Mouse (Mus musculus): ENCODE measurements around the gene Zmat1. TPM values are rescaled to one million over a fixed set of nuclear protein-coding genes. Genes with fewer than 3 reads are reported as not detected.

The Zmat1 gene
- 0.22 and 0.67 TPM in 2 replicates for polyA plus RNA-seq (2012; rRNA removed; ENCODE audit: low replicate concordance)

GRCm38 (mm10) chrX:135008720-135009470, at the start of gene Zmat1:
Zmat1 (minus strand) TSS chrX:135009209.

DNA sequence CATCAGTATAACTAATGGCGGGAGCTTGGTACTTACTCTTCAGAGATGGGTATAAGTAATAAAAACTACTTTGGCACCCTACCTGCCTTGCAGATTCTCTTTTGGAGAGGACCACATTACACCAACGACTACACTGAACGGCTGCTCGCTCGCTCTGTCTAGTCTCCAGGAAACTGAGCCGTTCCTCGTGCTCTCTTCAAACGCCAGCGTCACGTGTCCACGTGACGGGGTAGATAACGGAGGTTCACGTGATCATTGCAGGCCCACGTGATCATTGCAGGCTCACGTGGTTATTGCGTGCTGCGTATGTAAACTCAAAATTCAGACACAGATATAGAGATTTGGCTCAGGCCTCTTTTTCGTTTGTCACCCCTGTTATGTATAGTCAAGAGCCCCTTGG, 44.5 kb downstream of the Zmat1 start, which contains the start of gene Nxf2:
Gene Nxf2, minus strand, starts transcription at position 209 of the 400 bp plus-strand sequence.

Other genes with a start within 250 kb of the Zmat1 start
- 15.5 and 18.9 TPM in 2 replicates for gene Armcx2, start 200.0 kb downstream of the Zmat1 start, polyA plus RNA-seq (2012; rRNA removed; ENCODE audit: low replicate concordance)
- not detected in 2 replicates for gene Nxf2, start 44.5 kb downstream of the Zmat1 start, polyA plus RNA-seq (2012; rRNA removed; ENCODE audit: low replicate concordance)
- not detected in 2 replicates for gene Gm15023, start 168.4 kb upstream of the Zmat1 start, polyA plus RNA-seq (2012; rRNA removed; ENCODE audit: low replicate concordance)
- not detected in 2 replicates for gene Tceal6, start 201.5 kb upstream of the Zmat1 start, polyA plus RNA-seq (2012; rRNA removed; ENCODE audit: low replicate concordance)